Mouse (Mus musculus) forebrain, embryonic 12.5 days (tissue): ENCODE data around the gene E030018B13Rik. TPM values are rescaled to one million over a fixed set of nuclear protein-coding genes. Genes with fewer than 3 reads are reported as not detected.

Source experiments
- ATAC-seq: fragments of 200-750 bp; cut with Nextera tagmentation; 2 replicates; pipeline ENCODE4 v1.8.0; 2017; ENCODE audit warnings: moderate TSS enrichment; ENCODE audit not compliant: low FRiP score
- H3K27ac ChIP-seq: fragments of 300-500 bp; sonication (generic); 2 replicates; pipeline ENCODE4 v1.5.1; 2016; ENCODE audit warnings: mild to moderate bottlenecking
- H3K27me3 ChIP-seq: fragments of 300-500 bp; sonication (generic); 2 replicates; pipeline ENCODE4 v1.6.1; 2016; ENCODE audit warnings: mild to moderate bottlenecking
- H3K36me3 ChIP-seq: fragments of 300-500 bp; sonication (generic); replicated peaks from 2 replicates; pipeline ENCODE4 v1.6.1; 2016; ENCODE audit warnings: mild to moderate bottlenecking
- H3K4me1 ChIP-seq: fragments of 300-500 bp; sonication (generic); 2 replicates; pipeline ENCODE4 v1.6.1; 2016
- H3K4me2 ChIP-seq: fragments of 300-500 bp; sonication (generic); 2 replicates; pipeline ENCODE4 v1.6.1; 2016; ENCODE audit warnings: mild to moderate bottlenecking, moderate library complexity
- H3K4me3 ChIP-seq: fragments of 300-500 bp; sonication (generic); replicated peaks from 2 replicates; pipeline ENCODE4 v1.5.1; 2016; ENCODE audit warnings: mild to moderate bottlenecking
- H3K9ac ChIP-seq: fragments of 300-500 bp; sonication (generic); 2 replicates; pipeline ENCODE4 v1.6.1; 2016; ENCODE audit warnings: mild to moderate bottlenecking
- H3K9me3 ChIP-seq: fragments of 300-500 bp; sonication (generic); 2 replicates; pipeline ENCODE4 v1.6.1; 2016
- WGBS: fragments of 180-500 bp; shearing (Covaris S2); methylation state at CpG from one replicate; pipeline ENCODE4 v1.1.7; 2016; 5-methylcytosine and 5-hydroxymethylcytosine counted together
- polyA plus RNA-seq: library from polyadenylated mRNA; unstranded; fragments of >200 nt; fragmentation: Nextera tagmentation; extraction: Ambion mirVana; gene quantifications from 2 replicates; pipeline ENCODE4 v1.2.1, GENCODE M21; 2016

E030018B13Rik gene
- polyA plus RNA-seq, 1 experiment from 2014 or later, result not detected

DNA sequence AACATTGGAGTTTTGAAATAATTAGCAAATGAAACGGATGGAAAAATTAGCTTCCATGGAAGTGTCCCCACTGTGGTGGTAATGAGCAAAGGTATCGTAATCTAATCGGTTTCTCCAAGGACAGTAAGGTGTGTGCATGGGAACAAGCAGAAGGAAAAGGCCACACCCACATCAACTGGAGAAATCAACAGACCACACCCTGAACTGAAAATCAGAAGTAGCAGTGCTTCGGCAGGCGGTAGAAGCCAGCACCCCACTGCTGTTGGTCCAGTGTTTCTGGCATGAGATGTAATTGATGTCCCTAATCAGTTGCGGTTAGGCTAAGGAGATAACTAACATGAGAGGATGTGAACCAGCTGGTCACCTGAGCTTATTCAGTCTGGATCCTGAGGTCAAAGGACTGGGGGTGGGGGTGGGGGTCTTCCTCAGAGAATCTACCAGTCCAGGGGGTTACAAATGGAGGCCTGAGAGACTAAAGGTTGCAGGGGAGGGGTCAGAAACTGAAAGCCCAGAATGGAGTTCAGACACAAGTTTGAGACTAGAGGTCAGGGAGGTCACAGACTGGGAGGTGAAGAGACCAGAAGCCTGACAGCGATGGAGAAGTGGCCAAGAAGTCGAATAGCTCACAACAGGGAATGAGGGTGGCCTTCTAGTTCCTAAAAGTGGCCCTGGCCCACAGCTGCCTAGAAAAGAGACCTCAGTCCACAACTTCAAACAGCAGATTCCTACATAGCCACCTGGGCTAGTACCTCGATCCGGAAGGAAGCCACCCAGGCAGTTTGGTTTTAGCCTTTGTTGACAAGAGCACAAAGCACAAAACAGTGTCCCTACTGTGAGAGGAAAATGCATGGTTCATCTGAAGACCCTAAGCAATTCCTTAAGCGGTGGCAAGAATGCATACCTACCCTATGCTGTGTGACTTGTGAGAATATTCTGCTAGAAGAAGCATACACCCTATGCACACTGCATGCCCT is 31.1 kb downstream of the E030018B13Rik start:
- Histone ChIP-seq H3K4me2 (no peak overlapping the region), H3K9me3 (no peaks in the 10 kb centered on the region), H3K27me3 (0 out of 2 replicates have a peak, but pooled peaks cover under 1% of the 10 kb centered on the region), H3K27ac (no peak overlapping the region), H3K36me3 (no peaks in the 10 kb centered on the region), H3K4me3 (no peak overlapping the region), H3K9ac (no peak overlapping the region), H3K4me1 (peaks cover 17% of the 10 kb centered on the region)
- 52% methylated on average over 11 of the region's 11 CpGs for WGBS
- ATAC-seq, result no peak

GRCm38 (mm10) chr7:63949176-63949575 is 32.5 kb downstream of the E030018B13Rik start:
- no peak for ATAC-seq
- H3K4me3 ChIP-seq, result no peak overlapping the region
- H3K9me3 ChIP-seq, result no peaks in the 10 kb centered on the region
- H3K4me1 ChIP-seq, result peaks cover 17% of the 10 kb centered on the region
- H3K4me2 ChIP-seq, result no peak overlapping the region
- H3K27me3 ChIP-seq, result no peaks in the 10 kb centered on the region
- no peak overlapping the region for H3K9ac ChIP-seq
- H3K36me3 ChIP-seq, result no peaks in the 10 kb centered on the region
- WGBS, result 86% methylated on average over 3 of the region's 3 CpGs
- no peak overlapping the region for H3K27ac ChIP-seq

DNA sequence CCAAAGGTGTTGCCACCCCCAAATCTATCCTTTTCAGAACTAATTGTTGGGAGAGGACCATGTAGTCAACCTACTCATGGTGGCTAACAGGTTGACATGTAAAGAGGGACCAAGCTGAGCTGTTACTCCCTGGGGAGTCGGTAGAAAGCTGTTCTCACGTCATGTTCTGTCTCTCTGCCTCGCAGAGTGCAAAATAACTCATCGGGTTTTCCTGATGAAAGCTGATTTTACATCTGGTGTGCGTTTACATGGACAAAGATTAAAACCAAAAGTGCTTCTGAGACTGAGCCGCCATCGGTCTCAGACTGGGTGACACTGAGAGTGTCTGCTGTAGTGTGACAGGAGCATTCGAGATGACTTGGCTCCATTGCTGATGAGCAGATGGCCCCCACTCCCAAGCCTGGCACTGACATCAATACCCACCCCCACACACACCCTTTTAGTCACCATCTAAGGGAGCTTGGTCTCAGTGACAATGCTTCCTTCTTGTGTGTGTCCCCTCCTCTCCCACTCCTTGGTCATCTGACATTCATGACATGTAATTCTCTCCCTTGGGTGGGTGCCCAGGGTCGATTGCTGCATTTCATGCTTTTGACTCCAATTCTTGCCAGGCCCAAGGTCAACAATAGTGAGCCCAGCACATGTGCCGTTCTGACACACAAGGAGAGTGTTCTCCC is 34.4 kb downstream of the E030018B13Rik start:
- H3K27ac ChIP-seq, result no peak overlapping the region

GRCm38 (mm10) chr7:63952077-63952898 is 35.6 kb downstream of the E030018B13Rik start:
- Histone ChIP-seq H3K4me1 (peaks cover 35% of the 10 kb centered on the region), H3K36me3 (no peaks in the 10 kb centered on the region), H3K4me2 (no peak overlapping the region), H3K27ac (no peak overlapping the region), H3K4me3 (no peak overlapping the region), H3K27me3 (no peaks in the 10 kb centered on the region), H3K9ac (no peak overlapping the region), H3K9me3 (no peaks in the 10 kb centered on the region)
- 35% methylated on average over 7 of the region's 7 CpGs for WGBS
- no peak for ATAC-seq

More for the DNA sequence above, 34.4 kb downstream of the E030018B13Rik start:
- no peak overlapping the region for H3K4me2 ChIP-seq
- no peak overlapping the region for H3K4me3 ChIP-seq
- H3K9me3 ChIP-seq, result no peaks in the 10 kb centered on the region
- no peak for ATAC-seq
- H3K9ac ChIP-seq, result no peak overlapping the region
- no peaks in the 10 kb centered on the region for H3K27me3 ChIP-seq
- no peaks in the 10 kb centered on the region for H3K36me3 ChIP-seq
- H3K4me1 ChIP-seq, result peaks cover 22% of the 10 kb centered on the region
- WGBS, result 79% methylated on average over 10 of the region's 10 CpGs

- Histone ChIP-seq H3K4me3 (no peak overlapping the region), H3K36me3 (no peaks in the 10 kb centered on the region), H3K27me3 (no peaks in the 10 kb centered on the region), H3K9ac (no peak overlapping the region), H3K9me3 (no peaks in the 10 kb centered on the region), H3K27ac (no peak overlapping the region), H3K4me2 (no peak overlapping the region), H3K4me1 (peaks cover 53% of the 10 kb centered on the region)
- ATAC-seq, result no peak
- 84% methylated on average over 2 of the region's 2 CpGs for WGBS
Observed at GRCm38 (mm10) chr7:63955440-63955839, 38.8 kb downstream of the E030018B13Rik start.

- 0 out of 2 replicates have a peak, but pooled peaks have one; percentile 9 for ATAC-seq
- Histone ChIP-seq H3K4me1 (peaks cover 52% of the 10 kb centered on the region), H3K36me3 (no peaks in the 10 kb centered on the region), H3K27ac (peak overlapping the region; percentile 98), H3K27me3 (no peaks in the 10 kb centered on the region), H3K4me2 (peak overlapping the region; percentile 44; the same call in 1 of the 2 replicates), H3K4me3 (no peak overlapping the region), H3K9me3 (no peaks in the 10 kb centered on the region), H3K9ac (no peak overlapping the region)
- WGBS, result 65% methylated on average over 14 of the region's 14 CpGs
Observed at GRCm38 (mm10) chr7:63956138-63956823, 39.6 kb downstream of the E030018B13Rik start.

- Histone ChIP-seq H3K27me3 (no peaks in the 10 kb centered on the region), H3K27ac (peak overlapping the region; percentile 98), H3K36me3 (no peaks in the 10 kb centered on the region), H3K9ac (peak overlapping the region; percentile 30), H3K4me3 (no peak overlapping the region), H3K4me1 (peaks cover 43% of the 10 kb centered on the region), H3K9me3 (no peaks in the 10 kb centered on the region), H3K4me2 (peak overlapping the region; percentile 44)
- 2% methylated on average over 16 of the region's 16 CpGs for WGBS
- peak; percentile 88 for ATAC-seq
Observed at GRCm38 (mm10) chr7:63956981-63957713, 40.5 kb downstream of the E030018B13Rik start.

GRCm38 (mm10) chr7:63957872-63958640 is 41.4 kb downstream of the E030018B13Rik start:
- Histone ChIP-seq H3K9ac (peak overlapping the region; percentile 30; the same call in 1 of the 2 replicates), H3K27me3 (no peaks in the 10 kb centered on the region), H3K36me3 (no peaks in the 10 kb centered on the region), H3K4me2 (peak overlapping the region; percentile 44), H3K4me1 (peaks cover 36% of the 10 kb centered on the region), H3K4me3 (no peak overlapping the region), H3K27ac (peak overlapping the region; percentile 98), H3K9me3 (no peaks in the 10 kb centered on the region)
- 64% methylated on average over 12 of the region's 12 CpGs for WGBS
- peak; percentile 37 for ATAC-seq

- ATAC-seq, result no peak
- Histone ChIP-seq H3K4me2 (no peak overlapping the region), H3K9me3 (no peaks in the 10 kb centered on the region), H3K4me1 (peaks cover 13% of the 10 kb centered on the region), H3K27ac (no peak overlapping the region), H3K36me3 (no peaks in the 10 kb centered on the region), H3K9ac (no peak overlapping the region), H3K27me3 (0 out of 2 replicates have a peak, but pooled peaks cover 2% of the 10 kb centered on the region), H3K4me3 (no peak overlapping the region)
- WGBS, result 72% methylated on average over 5 of the region's 5 CpGs
Observed at GRCm38 (mm10) chr7:63963632-63964031, 47.0 kb downstream of the E030018B13Rik start.

GRCm38 (mm10) chr7:63964121-63964520 is 47.5 kb downstream of the E030018B13Rik start:
- Histone ChIP-seq H3K4me2 (no peak overlapping the region), H3K36me3 (no peaks in the 10 kb centered on the region), H3K4me3 (no peak overlapping the region), H3K4me1 (peaks cover 8% of the 10 kb centered on the region), H3K27me3 (0 out of 2 replicates have a peak, but pooled peaks cover 2% of the 10 kb centered on the region), H3K27ac (no peak overlapping the region), H3K9me3 (no peaks in the 10 kb centered on the region), H3K9ac (no peak overlapping the region)
- 74% methylated on average over 6 of the region's 6 CpGs for WGBS
- 0 out of 2 replicates have a peak, but pooled peaks have one; percentile 15 for ATAC-seq
